Mouse (Mus musculus) heart, adult 18-20 months (tissue): Measurements from ENCODE around the gene Atp5d. TPM values are rescaled to one million over a fixed set of nuclear protein-coding genes. Genes with fewer than 3 reads are reported as not detected.
A peak's percentile ranks its signal among the peaks of the same experiment; 100 is the strongest.

Experiments
- DNase-seq, 2 experiments: peaks; one replicate each; pipeline ENCODE4 v3.0.0; 2021 to 2022; ENCODE audit warnings: mixed read lengths in 1 of 2
- total RNA-seq, 2 experiments: library from RNA; stranded (reverse); gene quantifications; 2 replicates each; pipeline ENCODE4 v1.2.3; 2021

Gene Atp5d
- total RNA-seq, 2 experiments from 2014 or later: 1,096 to 1,108 TPM

GRCm38 (mm10) chr10:80179068-80180051 is 40.9 kb downstream of the Atp5d start, which contains the start of gene Efna2:
Gene Efna2, plus strand, starts transcription at chr10:80179482.
- DNase-seq: peak in 1 of 2 experiments; percentile 39

- no peak for DNase-seq
Measured at GRCm38 (mm10) chr10:80180288-80180687, 41.9 kb downstream of the Atp5d start.

- no peak for DNase-seq
Measured at GRCm38 (mm10) chr10:80180823-80181222, 42.4 kb downstream of the Atp5d start.

- DNase-seq: no peak
Measured at GRCm38 (mm10) chr10:80182547-80182946, 44.1 kb downstream of the Atp5d start.

- DNase-seq: no peak
Measured at GRCm38 (mm10) chr10:80186649-80187048, 48.2 kb downstream of the Atp5d start.

- DNase-seq: no peak
Measured at GRCm38 (mm10) chr10:80187739-80188138, 49.3 kb downstream of the Atp5d start.

- no peak for DNase-seq
Measured at GRCm38 (mm10) chr10:80188453-80189024, 50.1 kb downstream of the Atp5d start.

- DNase-seq: no peak
Measured at GRCm38 (mm10) chr10:80189999-80190398, 51.6 kb downstream of the Atp5d start.

- peak in 1 of 2 experiments; percentile 51 for DNase-seq
Measured at GRCm38 (mm10) chr10:80190491-80191051, 52.1 kb downstream of the Atp5d start.

GRCm38 (mm10) chr10:80193976-80194375 is 55.5 kb downstream of the Atp5d start:
- DNase-seq: no peak

- no peak for DNase-seq
Measured at GRCm38 (mm10) chr10:80194441-80194840, 56.0 kb downstream of the Atp5d start.

Other genes starting within 250 kb of the Atp5d start
- 100 to 1,000 TPM in 1 of 2 experiments, 10 to 100 TPM in 1; 49.7 to 435 TPM for gene Cfd, start 247.8 kb upstream of the Atp5d start, total RNA-seq
- gene Med16, start 229.7 kb upstream of the Atp5d start, total RNA-seq: 10 to 100 TPM; 50.4 to 56.7 TPM
- not detected for gene Gm26602, start 227.8 kb upstream of the Atp5d start, total RNA-seq
- under 1 TPM; 0.17 to 0.46 TPM for gene Kiss1r, start 221.7 kb upstream of the Atp5d start, total RNA-seq
- 10 to 100 TPM; 75.3 to 78.2 TPM for gene R3hdm4, start 217.4 kb upstream of the Atp5d start, total RNA-seq
- gene Arid3a, start 211.6 kb upstream of the Atp5d start, total RNA-seq: 1 to 10 TPM; 1.0 to 1.1 TPM
- 10 to 100 TPM; 33.1 to 33.6 TPM for gene Wdr18, start 178.5 kb upstream of the Atp5d start, total RNA-seq
- under 1 TPM; 0.57 to 0.67 TPM for gene Grin3b, start 167.9 kb upstream of the Atp5d start, total RNA-seq
- gene Tmem259, start 154.3 kb upstream of the Atp5d start, total RNA-seq: 100 to 1,000 TPM; 120 TPM
- 10 to 100 TPM; 28.3 to 32.6 TPM for gene Cnn2, start 150.0 kb upstream of the Atp5d start, total RNA-seq
- gene Abca7, start 142.1 kb upstream of the Atp5d start, total RNA-seq: 1 to 10 TPM; 6.5 to 7.6 TPM
- 1 to 10 TPM; 3.1 to 8.7 TPM for gene Arhgap45, start 122.0 kb upstream of the Atp5d start, total RNA-seq
- gene Polr2e, start 98.8 kb upstream of the Atp5d start, total RNA-seq: 10 to 100 TPM; 92.9 to 97.6 TPM
- gene Gpx4, start 91.5 kb upstream of the Atp5d start, total RNA-seq: 1,000 to 10,000 TPM in 1 of 2 experiments, 100 to 1,000 TPM in 1; 983 to 1,022 TPM
- 10 to 100 TPM in 1 of 2 experiments, 1 to 10 TPM in 1; 9.0 to 10.1 TPM for gene Sbno2, start 33.1 kb upstream of the Atp5d start, total RNA-seq
- gene Stk11, start 22.8 kb upstream of the Atp5d start, total RNA-seq: 100 to 1,000 TPM; 127 to 149 TPM
- gene Cbarp, start 2.2 kb downstream of the Atp5d start, total RNA-seq: 1 to 10 TPM; 2.7 to 3.1 TPM
- gene Midn, start 9.6 kb downstream of the Atp5d start, total RNA-seq: 100 to 1,000 TPM; 117 to 125 TPM
- 10 to 100 TPM; 46.3 to 54.9 TPM for gene Cirbp, start 27.4 kb downstream of the Atp5d start, total RNA-seq
- gene 1600002K03Rik, start 34.3 kb downstream of the Atp5d start, total RNA-seq: 1 to 10 TPM; 4.2 to 5.7 TPM
- gene Efna2, start 40.9 kb downstream of the Atp5d start, total RNA-seq: 1 to 10 TPM in 1 of 2 experiments, under 1 TPM in 1; 0.98 to 1.3 TPM
- 10 to 100 TPM; 11.4 to 14.2 TPM for gene Mum1, start 87.8 kb downstream of the Atp5d start, total RNA-seq
- gene Ndufs7, start 110.5 kb downstream of the Atp5d start, total RNA-seq: 1,000 to 10,000 TPM; 1,019 to 1,055 TPM
- gene Gamt, start 122.4 kb downstream of the Atp5d start, total RNA-seq: 10 to 100 TPM in 1 of 2 experiments, 1 to 10 TPM in 1; 8.9 to 14.8 TPM
- 10 to 100 TPM; 46.9 to 58.8 TPM for gene Dazap1, start 122.9 kb downstream of the Atp5d start, total RNA-seq
- 100 to 1,000 TPM; 745 to 872 TPM for gene Rps15, start 153.8 kb downstream of the Atp5d start, total RNA-seq
- gene Apc2, start 157.3 kb downstream of the Atp5d start, total RNA-seq: 1 to 10 TPM; 2.6 to 2.8 TPM
- gene 2310011J03Rik, start 181.9 kb downstream of the Atp5d start, total RNA-seq: 10 to 100 TPM; 15.8 to 16.6 TPM
- gene Pcsk4, start 190.9 kb downstream of the Atp5d start, total RNA-seq: 1 to 10 TPM; 1.3 TPM
- 1 to 10 TPM; 4.8 to 5.3 TPM for gene Reep6, start 191.3 kb downstream of the Atp5d start, total RNA-seq
- gene Adamtsl5, start 209.8 kb downstream of the Atp5d start, total RNA-seq: 10 to 100 TPM; 75.6 to 80.1 TPM
- gene Plk5, start 217.8 kb downstream of the Atp5d start, total RNA-seq: 1 to 10 TPM in 1 of 2 experiments, under 1 TPM in 1; 0.69 to 1.2 TPM
- gene Mex3d, start 249.0 kb downstream of the Atp5d start, total RNA-seq: 1 to 10 TPM; 6.4 to 7.8 TPM